Mouse (Mus musculus) spleen, postnatal 14 days (tissue): ENCODE measurements around the gene Kcnn3.

ENCODE experiments used
- DNase-seq, 2 experiments: peaks; one replicate each; pipeline ENCODE4 v3.0.0; 2021 to 2022; ENCODE audit warnings: low spot score in 2 of 2

The Kcnn3 gene

GRCm38 (mm10) chr3:89664808-89665207 is 144.8 kb downstream of the Kcnn3 start:
- DNase-seq: no peak

- DNase-seq: no peak
Measured at GRCm38 (mm10) chr3:89667131-89667530, 147.2 kb downstream of the Kcnn3 start.

- no peak for DNase-seq
Measured at GRCm38 (mm10) chr3:89671334-89671733, 151.4 kb downstream of the Kcnn3 start.

- no peak for DNase-seq
Measured at GRCm38 (mm10) chr3:89672573-89673317, 152.8 kb downstream of the Kcnn3 start.

GRCm38 (mm10) chr3:89677617-89678016 is 157.7 kb downstream of the Kcnn3 start:
- DNase-seq: no peak

- no peak for DNase-seq
Measured at GRCm38 (mm10) chr3:89686031-89686430, 166.1 kb downstream of the Kcnn3 start.

GRCm38 (mm10) chr3:89688694-89689581 is 169.0 kb downstream of the Kcnn3 start:
- peak; percentile 31 to 63 for DNase-seq

GRCm38 (mm10) chr3:89691776-89692175 is 171.8 kb downstream of the Kcnn3 start:
- no peak for DNase-seq

GRCm38 (mm10) chr3:89696152-89696821 is 176.3 kb downstream of the Kcnn3 start:
- no peak for DNase-seq

- DNase-seq: no peak
Measured at GRCm38 (mm10) chr3:89698958-89699357, 179.0 kb downstream of the Kcnn3 start.

GRCm38 (mm10) chr3:89700461-89700860 is 180.5 kb downstream of the Kcnn3 start:
- DNase-seq: no peak

GRCm38 (mm10) chr3:89703596-89703995 is 183.6 kb downstream of the Kcnn3 start:
- DNase-seq: no peak

GRCm38 (mm10) chr3:89704064-89704463 is 184.1 kb downstream of the Kcnn3 start:
- DNase-seq: no peak

- DNase-seq: peak; percentile 21 to 60
Measured at GRCm38 (mm10) chr3:89714359-89715206, 194.6 kb downstream of the Kcnn3 start, which contains the start of gene Adar. Adar (plus strand) TSS chr3:89715022.

GRCm38 (mm10) chr3:89715207-89715966 is 195.4 kb downstream of the Kcnn3 start:
- peak in 1 of 2 experiments; percentile 15 for DNase-seq

GRCm38 (mm10) chr3:89715967-89716256 is 195.9 kb downstream of the Kcnn3 start:
- DNase-seq: no peak

GRCm38 (mm10) chr3:89722032-89722431 is 202.1 kb downstream of the Kcnn3 start:
- DNase-seq: no peak

- no peak for DNase-seq
Measured at GRCm38 (mm10) chr3:89723400-89724084, 203.6 kb downstream of the Kcnn3 start.
